Mouse (Mus musculus): Measurements from ENCODE around the gene Dcakd. TPM values are rescaled to one million over a fixed set of nuclear protein-coding genes. Genes with fewer than 3 reads are reported as not detected.

Gene Dcakd
- polyA plus RNA-seq, 3 experiments from 2014 or later: 19.9 to 27.5 (median 25.4) TPM

- ATAC-seq: no peak
Measured at GRCm38 (mm10) chr11:103043982-103044381, 15.8 kb upstream of the Dcakd start.

- ATAC-seq: no peak
Measured at GRCm38 (mm10) chr11:103042828-103043227, 14.7 kb upstream of the Dcakd start.

- no peak for ATAC-seq
Measured at GRCm38 (mm10) chr11:103038037-103038436, 9.9 kb upstream of the Dcakd start.

- ATAC-seq: no peak
Measured at GRCm38 (mm10) chr11:103036881-103037465, 8.8 kb upstream of the Dcakd start.

- ATAC-seq: no peak
Measured at GRCm38 (mm10) chr11:103035007-103035406, 6.9 kb upstream of the Dcakd start.

DNA sequence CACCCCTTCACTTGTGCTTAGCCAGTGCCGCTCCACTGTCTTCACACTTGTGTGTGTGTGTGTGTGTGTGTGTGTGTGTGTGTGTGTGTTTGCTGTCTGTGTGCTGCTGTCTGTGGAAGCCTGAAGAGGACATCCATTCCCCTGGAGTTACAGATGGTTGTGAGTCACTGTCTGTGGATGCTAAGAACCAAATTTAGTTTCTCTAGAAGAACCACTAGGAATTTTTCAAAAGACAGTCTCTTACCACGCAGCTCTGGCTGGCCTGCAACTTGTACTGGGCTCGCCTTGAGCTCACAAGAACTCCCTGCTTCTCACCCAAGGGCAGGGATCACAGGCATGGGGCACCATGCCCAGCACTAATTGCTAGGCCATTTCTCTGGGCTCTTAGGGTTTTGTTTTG lies 4.9 kb upstream of the Dcakd start:
- no peak for ATAC-seq

DNA sequence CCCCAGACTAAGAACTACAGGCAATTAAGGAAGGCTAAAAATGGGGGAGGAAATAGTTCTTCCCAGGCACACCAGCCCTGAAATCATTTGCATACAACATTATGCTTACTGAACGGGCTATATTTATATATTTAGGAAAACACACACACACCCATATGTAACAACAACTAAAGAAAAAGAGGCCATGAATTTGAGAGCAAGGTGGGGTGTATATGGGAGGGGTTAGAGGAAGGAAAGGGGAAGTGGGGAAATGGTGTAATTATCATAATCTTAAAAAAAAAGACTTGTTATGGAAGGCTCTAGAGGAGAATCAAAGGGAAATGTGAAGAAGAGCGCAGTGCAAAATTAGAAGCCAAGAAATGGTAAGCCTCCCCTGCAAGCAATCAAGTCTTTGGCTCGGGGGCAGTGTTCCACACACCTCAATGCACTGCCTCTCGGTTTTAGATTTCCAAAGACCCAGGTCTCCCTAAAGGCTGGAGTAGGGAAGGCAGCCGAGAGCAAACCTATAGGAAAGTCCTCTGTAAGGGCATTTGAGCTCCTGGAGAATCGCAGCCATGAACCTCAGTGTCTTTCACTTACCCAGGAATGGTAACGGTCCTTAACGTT lies 460 bp downstream of the Dcakd start:
- peak; percentile 3 for ATAC-seq

DNA sequence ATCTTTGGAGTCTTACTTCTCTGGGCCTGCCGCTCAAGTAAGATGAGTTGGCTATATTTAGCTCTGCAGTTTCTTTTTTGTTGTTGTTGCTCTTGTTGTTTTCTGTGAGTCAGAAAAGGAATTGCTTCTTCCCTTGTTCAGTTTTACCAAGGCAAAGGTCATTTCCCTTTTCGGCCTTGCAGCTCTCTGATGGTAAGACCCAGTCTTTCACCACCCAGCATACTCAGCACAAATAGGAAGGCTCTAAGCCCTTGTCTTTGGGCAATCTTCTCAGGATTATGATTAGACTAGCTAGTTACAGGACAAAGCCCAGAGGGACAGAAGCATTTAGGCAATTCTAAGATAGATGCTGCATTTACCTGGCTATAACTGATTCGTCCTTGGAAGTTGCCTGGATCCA lies 1.2 kb downstream of the Dcakd start:
- ATAC-seq: no peak

- ATAC-seq: no peak
Measured at GRCm38 (mm10) chr11:103023974-103024373, 4.2 kb downstream of the Dcakd start.

DNA sequence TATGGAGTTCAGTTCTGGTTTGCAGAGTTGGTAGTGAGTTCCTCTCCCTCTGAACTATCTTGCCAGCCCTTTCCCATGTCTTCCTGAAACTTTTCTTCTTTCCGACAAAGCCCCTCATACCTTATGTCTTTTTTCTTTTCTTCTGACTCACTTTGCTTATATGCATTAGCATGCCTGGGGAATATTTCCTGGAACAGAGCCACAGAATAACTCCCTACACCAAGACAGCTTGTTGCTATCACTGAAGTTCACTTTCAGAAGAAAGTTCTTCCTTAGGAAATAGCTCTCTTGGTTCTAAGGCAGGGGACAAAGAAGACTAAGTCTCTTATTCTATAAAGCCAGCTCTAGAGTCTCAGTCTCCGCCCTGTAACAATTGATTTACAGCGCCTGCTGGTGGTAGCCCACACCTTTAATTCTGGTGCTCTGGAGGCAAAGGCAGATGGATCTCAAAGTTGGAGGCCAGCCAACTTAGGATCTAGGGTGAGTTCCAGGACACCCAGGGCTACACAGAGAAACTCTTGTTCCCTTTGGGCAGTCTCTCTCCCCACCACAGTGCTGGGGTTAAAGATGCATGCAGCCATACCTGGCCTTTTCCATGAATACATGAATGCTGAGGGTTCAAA lies 7.3 kb downstream of the Dcakd start:
- ATAC-seq: no peak

- no peak for ATAC-seq
Measured at GRCm38 (mm10) chr11:103019325-103019724, 8.8 kb downstream of the Dcakd start.

DNA sequence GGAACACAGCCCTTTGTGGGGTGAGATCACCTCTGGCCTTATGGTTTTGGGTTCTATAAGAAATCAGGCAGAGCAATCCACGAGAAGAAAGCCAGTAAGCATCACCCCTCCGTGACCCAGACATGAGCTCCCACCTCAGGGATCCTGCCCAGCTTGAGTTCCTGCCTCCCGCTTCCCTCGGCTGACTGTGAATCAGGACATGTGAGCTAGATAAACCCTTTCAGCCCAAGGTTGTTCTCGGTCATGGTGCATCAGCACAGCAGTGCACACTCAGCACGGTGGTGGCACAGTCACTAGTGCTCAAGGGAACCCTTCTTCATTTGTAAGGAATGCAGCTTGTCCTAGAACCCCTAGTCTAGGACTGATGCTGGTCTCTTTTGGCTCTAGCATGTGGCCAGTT lies 9.3 kb downstream of the Dcakd start:
- ATAC-seq: no peak

DNA sequence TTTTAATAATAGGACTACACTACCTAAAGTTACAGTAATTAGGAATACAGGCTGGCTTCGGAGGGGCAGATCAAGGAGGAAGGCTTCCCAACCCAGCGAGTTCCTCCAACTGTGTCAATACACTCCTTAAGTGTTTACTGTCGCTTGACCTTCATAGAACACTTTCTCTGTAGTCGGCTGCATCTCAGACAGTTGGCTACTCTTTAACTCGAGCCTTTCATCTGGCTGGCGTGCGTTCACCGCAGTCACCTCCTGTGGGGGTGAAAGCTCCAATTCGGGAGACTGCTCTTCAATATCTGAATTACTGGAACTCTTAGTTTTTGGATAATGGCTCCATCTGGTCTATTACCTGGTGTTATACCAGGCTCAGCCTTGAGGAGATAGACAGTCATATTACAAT lies 10.5 kb downstream of the Dcakd start:
- no peak for ATAC-seq

- ATAC-seq: peak; percentile 98
Measured at GRCm38 (mm10) chr11:103016930-103017329, 11.2 kb downstream of the Dcakd start.

DNA sequence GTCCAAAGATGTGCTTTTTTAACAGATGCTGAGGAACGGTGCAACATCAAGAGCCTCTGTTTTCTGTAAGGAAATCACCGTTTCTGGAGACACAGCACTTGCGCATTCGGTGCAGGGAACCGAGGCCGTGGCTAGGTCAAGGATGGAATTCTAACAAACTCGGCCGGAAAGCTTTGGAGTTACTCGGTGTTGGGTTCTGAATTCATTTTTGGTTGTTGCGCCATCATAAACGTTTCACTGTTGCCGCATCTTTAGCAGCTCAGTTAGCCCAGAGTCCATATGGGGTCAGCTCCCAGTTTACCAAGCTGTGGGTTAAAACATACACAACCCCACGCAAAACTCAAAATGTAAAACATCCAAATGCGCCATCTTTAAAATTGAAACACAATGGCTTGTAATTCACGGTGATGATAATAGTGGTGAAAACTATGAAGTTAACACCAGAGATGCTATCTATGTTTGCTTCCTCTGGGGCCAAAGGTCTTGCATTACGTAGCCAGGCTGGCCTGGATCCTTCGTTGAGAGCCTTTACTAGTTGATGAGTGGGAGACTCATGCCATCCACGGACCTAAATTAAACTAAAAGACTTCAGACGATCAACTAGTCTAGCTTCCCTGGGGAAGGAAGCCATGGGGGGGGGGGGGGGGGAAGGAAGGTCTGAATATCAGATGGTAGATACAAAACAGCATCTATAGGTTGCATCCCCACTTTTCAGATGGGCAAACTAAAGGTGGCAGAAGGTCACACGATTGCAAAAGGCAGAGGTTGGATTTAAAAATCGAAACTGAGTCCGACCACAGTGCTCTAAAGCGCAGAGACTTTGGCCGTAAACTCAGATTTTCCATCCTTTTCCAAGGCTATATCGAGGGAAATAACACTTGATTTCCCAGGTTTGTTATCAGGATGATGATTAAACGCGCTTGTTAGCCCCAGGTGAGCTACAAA lies 12.0 kb downstream of the Dcakd start:
- peak; percentile 10 for ATAC-seq

DNA sequence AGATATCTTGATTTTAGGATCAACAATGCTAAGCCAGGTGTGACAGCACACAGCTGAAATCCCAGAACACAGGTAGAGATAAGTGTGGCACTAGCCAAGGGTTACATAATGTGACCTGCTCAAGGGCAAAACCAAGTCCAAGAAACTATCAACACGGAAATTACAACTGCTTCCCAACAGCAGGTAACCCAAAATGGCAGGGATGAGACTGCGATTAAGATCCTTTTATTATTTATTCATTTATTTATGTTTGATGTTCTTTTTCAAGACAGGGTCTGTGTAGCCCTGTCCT lies 17.0 kb downstream of the Dcakd start:
- no peak for ATAC-seq

- ATAC-seq: no peak
Measured at GRCm38 (mm10) chr11:103010454-103011205, 17.5 kb downstream of the Dcakd start.

- ATAC-seq: no peak
Measured at GRCm38 (mm10) chr11:103009208-103009607, 18.9 kb downstream of the Dcakd start.

DNA sequence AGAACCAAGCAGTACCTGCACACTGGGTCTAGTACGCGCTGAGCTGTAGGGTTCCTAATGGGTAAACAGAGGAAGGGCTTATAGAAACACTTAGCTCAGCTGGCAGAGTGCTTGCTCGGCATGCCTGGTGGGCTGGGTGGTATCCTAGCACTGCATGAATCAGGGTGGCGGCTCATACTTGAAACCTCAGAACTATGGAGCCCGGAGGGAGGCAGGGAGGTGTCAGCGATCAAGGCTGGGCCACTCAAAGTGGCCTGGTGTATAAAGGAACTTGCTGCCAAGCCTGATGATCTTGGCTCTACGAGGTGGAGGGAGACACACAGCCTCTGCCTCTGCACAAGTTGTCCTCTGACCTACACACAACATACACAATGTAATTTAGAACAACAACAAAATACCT lies 19.6 kb downstream of the Dcakd start:
- no peak for ATAC-seq

DNA sequence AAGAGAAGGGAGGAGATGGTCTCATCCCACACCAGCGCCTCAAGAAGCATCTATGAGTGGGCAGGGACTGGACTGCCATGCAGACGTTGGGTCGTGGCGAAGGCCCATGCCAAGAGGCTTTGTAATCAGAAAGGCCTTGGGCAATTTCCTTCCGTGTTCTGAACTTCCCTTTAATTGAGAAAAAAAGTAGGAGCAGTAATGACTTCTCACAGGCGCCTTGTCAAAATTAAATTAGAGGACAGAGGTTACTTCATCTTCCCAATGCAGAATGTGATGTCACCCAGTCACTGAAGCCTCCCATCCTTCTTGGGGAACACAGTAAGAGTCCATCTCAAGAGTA lies 21.2 kb downstream of the Dcakd start:
- ATAC-seq: no peak

DNA sequence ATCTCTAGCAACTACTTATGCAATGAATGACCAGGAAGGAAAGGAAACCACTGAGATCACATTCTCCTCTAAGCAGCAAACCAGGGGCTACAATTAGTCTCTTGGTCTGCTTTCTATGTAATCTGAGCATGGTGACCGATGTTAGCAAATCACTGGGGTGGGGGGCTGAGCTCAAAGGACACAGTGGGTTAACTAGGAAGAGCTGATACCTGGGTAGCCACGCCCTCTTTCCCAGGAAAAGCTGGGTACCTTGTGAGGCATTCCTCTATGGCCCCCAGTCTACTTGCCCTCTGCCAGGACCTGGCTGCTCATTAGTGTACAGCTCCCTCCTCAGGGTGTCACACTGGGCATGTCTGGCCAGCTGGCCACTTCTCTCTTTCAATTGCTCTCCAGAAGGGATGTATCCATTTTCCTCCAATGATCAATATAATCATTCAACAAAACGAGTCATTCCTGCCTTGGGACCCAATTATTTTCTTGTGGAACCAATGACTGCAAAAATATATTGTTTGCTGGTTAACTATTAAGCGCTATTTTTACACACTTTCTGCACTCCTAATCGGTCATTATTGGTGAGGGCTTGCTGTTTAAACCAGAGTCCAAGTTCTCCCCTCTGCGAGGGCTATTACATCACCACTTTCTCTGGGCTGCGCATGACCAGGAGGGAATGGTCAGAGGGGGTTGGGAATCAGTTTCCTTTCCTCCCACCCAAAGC lies 21.7 kb downstream of the Dcakd start:
- ATAC-seq: no peak

All from inflammation-experienced regulatory T-cells, adult 6 months (primary cell).